Mouse (Mus musculus) heart, adult 2 months (tissue): Measurements from ENCODE around the gene Clec16a. TPM values are rescaled to one million over a fixed set of nuclear protein-coding genes. Genes with fewer than 3 reads are reported as not detected.

Source experiments
- DNase-seq, 2 experiments: peaks; one replicate each; pipeline ENCODE4 v3.0.0; 2021
- H3K27ac ChIP-seq: fragments of 200-600 bp; 2 replicates; pipeline ENCODE4 v1.8.1; 2022
- H3K27me3 ChIP-seq: fragments of 200-500 bp; 2 replicates; pipeline ENCODE4 v1.6.1; 2012; ENCODE audit warnings: mild to moderate bottlenecking, low read length, inconsistent platforms, mixed read lengths; ENCODE audit not compliant: control insufficient read depth, insufficient read depth
- H3K36me3 ChIP-seq: fragments of 200-500 bp; 2 replicates; pipeline ENCODE4 v1.6.1; 2012; ENCODE audit warnings: low read length, inconsistent platforms; ENCODE audit not compliant: control insufficient read depth, insufficient read depth
- H3K4me1 ChIP-seq: fragments of 200-500 bp; 2 replicates; pipeline ENCODE4 v1.6.1; 2011; ENCODE audit warnings: low read length; ENCODE audit not compliant: control insufficient read depth, insufficient read depth
- H3K4me3 ChIP-seq: fragments of 200-600 bp; 2 replicates; pipeline ENCODE4 v1.8.1; 2022
- H3K79me2 ChIP-seq: fragments of 200-500 bp; replicated peaks from 2 replicates; pipeline ENCODE4 v1.6.1; 2012; ENCODE audit warnings: mild to moderate bottlenecking, inconsistent platforms, low read length, moderate library complexity, mixed read lengths; ENCODE audit not compliant: control insufficient read depth, insufficient read depth
- H3K9ac ChIP-seq: fragments of 200-500 bp; 2 replicates; pipeline ENCODE4 v1.6.1; 2012; ENCODE audit warnings: low read depth, mild to moderate bottlenecking, control low read depth, inconsistent platforms, low read length, mixed read lengths
- CTCF ChIP-seq: fragments of 200-600 bp; IDR thresholded peaks from 2 replicates; pipeline ENCODE4 v1.8.1; 2022; ENCODE audit warnings: antibody characterized with exemption, mild to moderate bottlenecking, moderate library complexity
- EP300 ChIP-seq: fragments of 200-500 bp; IDR thresholded peaks from 2 replicates; pipeline ENCODE4 v1.6.1; 2011; ENCODE audit warnings: low read depth, low read length, control low read depth; ENCODE audit not compliant: insufficient read depth
- POLR2A ChIP-seq: fragments of 200-500 bp; IDR thresholded peaks from 2 replicates; pipeline ENCODE4 v1.6.1; 2011; ENCODE audit warnings: mild to moderate bottlenecking, low read depth, low read length, control low read depth; ENCODE audit not compliant: insufficient read depth
- WGBS: fragments of 180-500 bp; shearing (Covaris S2); methylation state at CpG from one replicate; pipeline ENCODE4 v1.1.7; 2018; 5-methylcytosine and 5-hydroxymethylcytosine counted together
- intact Hi-C: fragments of 180-260 bp; cut with DNase I; formaldehyde crosslinking; loops from one replicate; pipeline ENCODE4 v1.15.1; 2025
- polyA plus RNA-seq: library from polyadenylated mRNA; depleted of rRNA; stranded (reverse); fragments of >200 nt; gene quantifications from 2 replicates; pipeline ENCODE4 v1.2.3, GENCODE M21; 2012
- total RNA-seq, 2 experiments: library from RNA; stranded (reverse); gene quantifications; 2 replicates each; pipeline ENCODE4 v1.2.3; 2021

The Clec16a gene
- total and polyA plus RNA-seq, 3 experiments, result 27.6 to 57.5 (median 55.4) TPM

GRCm38 (mm10) chr16:10782377-10783151 is 237.4 kb downstream of the Clec16a start:
- H3K9ac ChIP-seq, result no peak overlapping the region
- peaks cover 13% of the 10 kb centered on the region for H3K4me1 ChIP-seq
- TF ChIP-seq CTCF (no peak), EP300 (no peak), POLR2A (no peak)
- 66% methylated on average over 6 of the region's 6 CpGs for WGBS
- no peak for DNase-seq
- no peaks in the 10 kb centered on the region for H3K27me3 ChIP-seq
- no peak overlapping the region for H3K27ac ChIP-seq
- H3K36me3 ChIP-seq, result no peaks in the 10 kb centered on the region
- H3K79me2 ChIP-seq, result no peaks in the 10 kb centered on the region
- H3K4me3 ChIP-seq, result no peak overlapping the region
- intact Hi-C loops, result no loop called here

GRCm38 (mm10) chr16:10783152-10783434 is 238.0 kb downstream of the Clec16a start:
- Histone ChIP-seq H3K27ac (no peak overlapping the region), H3K36me3 (no peaks in the 10 kb centered on the region), H3K4me3 (no peak overlapping the region), H3K9ac (no peak overlapping the region), H3K4me1 (peaks cover 13% of the 10 kb centered on the region), H3K79me2 (no peaks in the 10 kb centered on the region), H3K27me3 (no peaks in the 10 kb centered on the region)
- TF ChIP-seq EP300 (no peak), POLR2A (no peak), CTCF (no peak)
- intact Hi-C loops, result no loop called here
- WGBS, result 17% methylated on average over 1 of the region's 1 CpGs
- DNase-seq, result peak in 1 of 2 experiments; percentile 27

GRCm38 (mm10) chr16:10783451-10783850 is 238.3 kb downstream of the Clec16a start:
- Histone ChIP-seq H3K27ac (no peak overlapping the region), H3K27me3 (no peaks in the 10 kb centered on the region), H3K9ac (no peak overlapping the region), H3K79me2 (no peaks in the 10 kb centered on the region), H3K36me3 (no peaks in the 10 kb centered on the region), H3K4me1 (peaks cover 13% of the 10 kb centered on the region), H3K4me3 (no peak overlapping the region)
- TF ChIP-seq CTCF (no peak), POLR2A (no peak), EP300 (no peak)
- WGBS, result 73% methylated on average over 8 of the region's 8 CpGs
- intact Hi-C loops, result no loop called here
- DNase-seq, result no peak

GRCm38 (mm10) chr16:10783883-10784792 is 239.0 kb downstream of the Clec16a start:
- TF ChIP-seq POLR2A, result no peak
- peak; percentile 35 for TF ChIP-seq CTCF
- Histone ChIP-seq H3K79me2 (no peaks in the 10 kb centered on the region), H3K36me3 (no peaks in the 10 kb centered on the region), H3K4me1 (peaks cover 13% of the 10 kb centered on the region), H3K27ac (peak overlapping the region; percentile 94; the same call in 1 of the 2 replicates), H3K4me3 (peak overlapping the region; percentile 80), H3K27me3 (no peaks in the 10 kb centered on the region), H3K9ac (peak overlapping the region; percentile 64)
- WGBS, result 4% methylated on average over 81 of the region's 81 CpGs
- intact Hi-C loops, result loop anchor here (2.0 kb wide), 3 partner anchors 85 to 219 kb away; no protein-coding TSS in a partner anchor
- peak; percentile 50 to 62 for DNase-seq

- no peak for TF ChIP-seq EP300
- no peak for TF ChIP-seq POLR2A
- TF ChIP-seq CTCF, result peak; percentile 90
- Histone ChIP-seq H3K27ac (peak overlapping the region; percentile 94), H3K79me2 (no peaks in the 10 kb centered on the region), H3K4me3 (peak overlapping the region; percentile 80), H3K27me3 (no peaks in the 10 kb centered on the region), H3K4me1 (peaks cover 13% of the 10 kb centered on the region), H3K9ac (peak overlapping the region; percentile 85), H3K36me3 (no peaks in the 10 kb centered on the region)
- intact Hi-C loops, result loop anchor here (1.0 to 2.0 kb wide), 4 partner anchors 43 to 220 kb away; no protein-coding TSS in a partner anchor
- WGBS, result under 1% methylated on average over 45 of the region's 55 CpGs
- DNase-seq, result peak; percentile 93 to 95
These were observed 239.7 kb downstream of the Clec16a start for GRCm38 (mm10) chr16:10784793-10785370.
